Mouse (Mus musculus) forebrain, embryonic 12.5 days (tissue): Measurements from ENCODE around the gene Ap5z1. TPM values are rescaled to one million over a fixed set of nuclear protein-coding genes. Genes with fewer than 3 reads are reported as not detected.

Experiments used
- ATAC-seq: fragments of 200-750 bp; cut with Nextera tagmentation; 2 replicates; pipeline ENCODE4 v1.8.0; 2017; ENCODE audit warnings: moderate TSS enrichment; ENCODE audit not compliant: low FRiP score
- H3K27ac ChIP-seq: fragments of 300-500 bp; sonication (generic); 2 replicates; pipeline ENCODE4 v1.5.1; 2016; ENCODE audit warnings: mild to moderate bottlenecking
- H3K27me3 ChIP-seq: fragments of 300-500 bp; sonication (generic); 2 replicates; pipeline ENCODE4 v1.6.1; 2016; ENCODE audit warnings: mild to moderate bottlenecking
- H3K36me3 ChIP-seq: fragments of 300-500 bp; sonication (generic); replicated peaks from 2 replicates; pipeline ENCODE4 v1.6.1; 2016; ENCODE audit warnings: mild to moderate bottlenecking
- H3K4me1 ChIP-seq: fragments of 300-500 bp; sonication (generic); 2 replicates; pipeline ENCODE4 v1.6.1; 2016
- H3K4me2 ChIP-seq: fragments of 300-500 bp; sonication (generic); 2 replicates; pipeline ENCODE4 v1.6.1; 2016; ENCODE audit warnings: mild to moderate bottlenecking, moderate library complexity
- H3K4me3 ChIP-seq: fragments of 300-500 bp; sonication (generic); replicated peaks from 2 replicates; pipeline ENCODE4 v1.5.1; 2016; ENCODE audit warnings: mild to moderate bottlenecking
- H3K9ac ChIP-seq: fragments of 300-500 bp; sonication (generic); 2 replicates; pipeline ENCODE4 v1.6.1; 2016; ENCODE audit warnings: mild to moderate bottlenecking
- H3K9me3 ChIP-seq: fragments of 300-500 bp; sonication (generic); 2 replicates; pipeline ENCODE4 v1.6.1; 2016
- WGBS: fragments of 180-500 bp; shearing (Covaris S2); methylation state at CpG from one replicate; pipeline ENCODE4 v1.1.7; 2016; 5-methylcytosine and 5-hydroxymethylcytosine counted together
- polyA plus RNA-seq: library from polyadenylated mRNA; unstranded; fragments of >200 nt; fragmentation: Nextera tagmentation; extraction: Ambion mirVana; gene quantifications from 2 replicates; pipeline ENCODE4 v1.2.1, GENCODE M21; 2016

Gene Ap5z1
- polyA plus RNA-seq, 1 experiment from 2014 or later = 12.7 TPM

DNA sequence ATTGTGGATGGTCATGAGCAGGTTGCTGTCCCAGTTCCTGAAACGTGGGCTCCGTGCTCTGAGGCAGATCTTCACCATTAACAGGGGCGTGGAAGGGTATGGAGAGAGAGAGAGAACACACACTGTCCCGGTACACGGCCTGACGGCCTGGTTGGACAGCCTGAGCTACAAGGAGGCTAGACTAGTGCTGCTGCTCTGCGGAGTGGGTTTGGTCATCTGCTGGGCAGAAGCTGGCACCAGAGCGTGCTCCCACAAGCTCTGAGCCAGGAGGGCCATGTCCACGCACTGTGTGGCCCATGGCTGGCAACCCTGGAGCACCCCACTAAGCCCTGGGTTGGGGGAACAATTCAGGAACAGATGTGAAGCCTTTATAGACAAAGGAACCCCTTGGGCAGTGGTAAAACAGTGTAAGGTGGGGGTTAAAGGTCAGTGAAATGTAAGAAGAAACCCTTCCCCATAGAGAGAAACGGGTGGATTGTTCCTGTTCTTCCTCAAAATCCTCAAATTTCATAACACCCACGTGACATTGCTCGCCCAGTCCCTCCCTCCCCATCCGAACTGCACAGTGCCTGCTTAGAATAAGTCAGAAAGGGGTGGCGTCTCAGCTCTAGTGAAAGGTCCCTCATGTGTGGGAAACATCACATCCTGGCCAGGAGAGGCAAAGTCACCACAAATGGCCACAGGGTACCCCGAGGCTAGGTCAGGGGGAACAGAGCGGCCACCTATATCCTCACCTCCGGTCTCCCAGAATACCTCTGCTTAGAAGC is 4.8 kb upstream of the Ap5z1 start:
- Histone ChIP-seq H3K27me3 (no peaks in the 10 kb centered on the region), H3K27ac (no peak overlapping the region), H3K4me1 (no peaks in the 10 kb centered on the region), H3K4me2 (no peak overlapping the region), H3K9ac (no peak overlapping the region), H3K36me3 (peaks cover 52% of the 10 kb centered on the region), H3K9me3 (no peaks in the 10 kb centered on the region), H3K4me3 (no peak overlapping the region)
- ATAC-seq = no peak
- WGBS = 89% methylated on average over 17 of the region's 17 CpGs

DNA sequence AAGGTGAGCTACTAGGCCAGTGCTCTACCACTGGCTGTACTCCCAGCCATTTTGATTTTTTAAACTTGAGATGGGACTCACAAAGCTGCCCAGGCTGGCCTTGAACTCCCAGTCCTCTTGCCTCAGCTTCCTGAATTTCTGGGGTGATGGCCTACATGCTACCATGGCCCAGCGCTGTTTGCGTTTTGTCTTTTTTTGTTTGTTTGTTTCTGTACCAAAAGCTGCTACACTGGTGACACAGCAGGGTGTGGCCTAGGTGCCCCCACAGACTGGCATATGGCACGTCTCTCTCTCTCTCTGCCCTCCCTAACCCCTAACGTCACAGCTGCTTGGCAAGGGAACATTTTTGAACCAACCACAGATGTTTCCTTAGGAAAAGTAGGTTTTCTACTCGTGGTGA is 3.9 kb upstream of the Ap5z1 start:
- Histone ChIP-seq H3K9ac (peak overlapping the region; percentile 25; the same call in 1 of the 2 replicates), H3K4me2 (no peak overlapping the region), H3K4me3 (no peak overlapping the region), H3K27me3 (no peaks in the 10 kb centered on the region), H3K9me3 (no peaks in the 10 kb centered on the region), H3K27ac (0 out of 2 replicates have a peak overlapping the region, but pooled peaks have one; percentile 20), H3K36me3 (peaks cover 44% of the 10 kb centered on the region), H3K4me1 (peaks cover 6% of the 10 kb centered on the region)
- WGBS = 80% methylated on average over 5 of the region's 5 CpGs
- ATAC-seq = no peak

DNA sequence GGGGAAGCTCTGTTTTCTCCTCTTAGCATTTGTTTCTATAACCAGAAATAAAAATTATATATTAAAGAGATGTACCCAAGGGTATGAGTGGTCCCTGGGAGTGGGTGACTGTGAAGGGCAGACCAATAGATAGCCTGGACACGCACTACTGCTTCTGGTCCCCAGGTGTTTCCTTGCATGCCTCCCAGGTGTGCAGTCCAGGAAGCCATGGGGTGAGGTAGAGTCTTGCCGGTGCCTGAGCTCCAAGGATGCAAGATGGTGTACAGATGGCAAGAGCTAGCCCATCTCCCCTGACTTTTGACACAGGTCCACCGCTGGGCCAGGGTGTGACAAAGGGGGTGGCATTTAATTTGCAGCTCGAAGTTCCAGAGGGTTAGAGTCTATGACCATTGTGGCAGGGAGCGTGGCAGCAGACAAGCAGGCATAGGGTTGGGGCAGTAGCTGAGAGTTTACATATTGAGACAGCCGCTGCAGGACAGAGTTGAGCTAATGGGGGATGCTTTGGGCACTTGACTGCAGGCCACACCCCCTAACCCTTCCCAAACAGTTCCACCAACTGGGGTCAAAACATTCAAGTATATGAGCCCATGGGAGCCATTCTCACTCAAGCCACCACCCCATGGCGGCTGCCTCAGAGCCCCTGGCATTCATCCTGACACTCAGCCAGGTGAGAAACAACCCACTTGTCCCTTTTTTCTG is 1.7 kb upstream of the Ap5z1 start:
- no peaks in the 10 kb centered on the region for H3K9me3 ChIP-seq
- H3K4me3 ChIP-seq = no peak overlapping the region
- H3K27ac ChIP-seq = no peak overlapping the region
- peaks cover 21% of the 10 kb centered on the region for H3K36me3 ChIP-seq
- H3K4me1 ChIP-seq = peaks cover 10% of the 10 kb centered on the region
- H3K9ac ChIP-seq = no peak overlapping the region
- no peaks in the 10 kb centered on the region for H3K27me3 ChIP-seq
- no peak overlapping the region for H3K4me2 ChIP-seq
- WGBS = 95% methylated on average over 7 of the region's 7 CpGs
- no peak for ATAC-seq

DNA sequence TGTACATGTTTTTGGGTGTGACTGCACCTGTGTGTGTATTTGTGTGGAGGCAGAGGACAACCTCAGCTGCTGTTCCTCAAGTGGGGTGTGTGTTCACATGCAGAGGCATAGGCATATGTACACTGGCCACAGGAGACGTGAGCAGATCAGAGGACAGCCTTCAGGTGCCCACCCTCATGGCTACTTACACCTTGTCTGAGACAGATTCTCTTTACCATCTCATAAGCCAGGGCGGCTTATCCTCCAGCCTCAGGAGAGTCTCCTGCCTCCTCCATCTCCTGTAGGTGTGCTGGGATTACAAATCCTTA is 1.1 kb upstream of the Ap5z1 start:
- H3K4me1 ChIP-seq = peaks cover 10% of the 10 kb centered on the region
- no peak overlapping the region for H3K9ac ChIP-seq
- H3K27me3 ChIP-seq = no peaks in the 10 kb centered on the region
- no peak overlapping the region for H3K27ac ChIP-seq
- H3K9me3 ChIP-seq = no peaks in the 10 kb centered on the region
- WGBS = 91% methylated on average over 2 of the region's 2 CpGs
- H3K4me2 ChIP-seq = no peak overlapping the region
- peaks cover 20% of the 10 kb centered on the region for H3K36me3 ChIP-seq
- no peak for ATAC-seq
- H3K4me3 ChIP-seq = no peak overlapping the region

DNA sequence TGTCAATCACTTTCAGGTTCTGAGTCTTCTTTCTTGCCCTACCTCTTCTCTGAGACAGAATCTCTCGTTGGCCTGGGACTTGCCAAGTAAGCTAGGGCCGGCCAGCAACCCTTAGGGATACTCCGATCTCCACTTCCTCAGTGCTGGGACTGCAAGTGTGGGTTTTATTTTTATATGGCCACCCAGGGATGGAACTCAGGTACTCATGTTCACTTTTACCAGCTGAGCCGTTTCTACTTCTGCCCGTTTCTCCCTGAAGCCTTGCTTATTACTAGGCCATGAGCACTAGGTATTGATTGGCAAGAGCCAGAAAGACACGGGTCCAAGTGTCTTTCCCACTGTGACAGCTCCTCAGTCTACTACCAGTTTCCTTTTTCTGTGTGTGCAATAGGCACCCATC is 733 bp upstream of the Ap5z1 start:
- Histone ChIP-seq H3K4me3 (no peak overlapping the region; the same call in 1 of the 2 replicates), H3K4me2 (peak overlapping the region; percentile 91), H3K36me3 (peaks cover 20% of the 10 kb centered on the region), H3K4me1 (peaks cover 10% of the 10 kb centered on the region), H3K9me3 (no peaks in the 10 kb centered on the region), H3K9ac (no peak overlapping the region), H3K27ac (peak overlapping the region; percentile 89), H3K27me3 (no peaks in the 10 kb centered on the region)
- WGBS = 86% methylated on average over 6 of the region's 6 CpGs
- no peak for ATAC-seq

DNA sequence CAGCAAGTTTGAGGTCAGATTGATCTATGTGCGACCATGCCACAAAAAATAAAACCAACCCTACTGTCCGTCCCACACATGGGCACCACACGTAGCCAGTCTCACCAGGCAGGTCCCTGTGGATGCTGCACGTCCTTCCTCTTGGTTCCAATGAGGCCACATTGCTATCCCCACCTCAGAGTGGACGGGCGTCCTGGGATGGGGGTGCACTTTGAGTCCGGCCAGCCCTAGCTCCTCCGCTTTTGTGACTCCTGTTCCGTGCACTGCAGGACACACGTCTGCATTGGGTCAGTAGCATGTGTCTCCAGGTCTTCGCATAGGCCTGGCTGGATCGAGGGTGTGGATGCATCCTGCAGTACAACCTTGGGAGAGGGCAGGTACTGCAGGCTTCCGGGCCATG is 4.6 kb downstream of the Ap5z1 start:
- 93% methylated on average over 13 of the region's 13 CpGs for WGBS
- Histone ChIP-seq H3K4me3 (no peak overlapping the region), H3K9me3 (no peaks in the 10 kb centered on the region), H3K27me3 (no peaks in the 10 kb centered on the region), H3K27ac (no peak overlapping the region), H3K9ac (no peak overlapping the region), H3K4me2 (no peak overlapping the region), H3K36me3 (peaks cover 33% of the 10 kb centered on the region), H3K4me1 (peaks cover 10% of the 10 kb centered on the region)
- ATAC-seq = no peak

DNA sequence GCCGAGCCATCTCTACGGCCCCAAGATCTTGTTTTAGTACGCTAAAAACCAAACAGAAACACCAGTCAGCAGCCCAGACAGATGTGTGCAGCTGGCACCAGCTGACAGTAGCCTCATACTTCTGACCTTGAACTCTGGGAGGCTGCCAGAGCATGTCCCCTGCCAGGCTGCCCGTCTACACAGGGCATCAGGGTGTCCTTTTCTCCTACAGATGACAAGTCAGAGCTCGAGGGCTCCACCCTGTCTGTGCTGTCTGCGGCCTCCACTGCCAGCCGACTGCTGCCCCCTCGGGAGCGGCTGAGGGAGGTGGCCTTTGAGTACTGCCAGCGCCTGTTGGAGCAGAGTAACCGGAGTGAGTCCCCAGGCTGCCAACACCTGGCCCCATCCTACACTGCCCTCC is 6.1 kb downstream of the Ap5z1 start:
- Histone ChIP-seq H3K36me3 (peaks cover 37% of the 10 kb centered on the region), H3K27me3 (no peaks in the 10 kb centered on the region), H3K4me3 (no peak overlapping the region), H3K27ac (no peak overlapping the region), H3K4me2 (no peak overlapping the region), H3K4me1 (peaks cover 8% of the 10 kb centered on the region), H3K9me3 (no peaks in the 10 kb centered on the region), H3K9ac (no peak overlapping the region)
- WGBS = 92% methylated on average over 11 of the region's 11 CpGs
- no peak for ATAC-seq

DNA sequence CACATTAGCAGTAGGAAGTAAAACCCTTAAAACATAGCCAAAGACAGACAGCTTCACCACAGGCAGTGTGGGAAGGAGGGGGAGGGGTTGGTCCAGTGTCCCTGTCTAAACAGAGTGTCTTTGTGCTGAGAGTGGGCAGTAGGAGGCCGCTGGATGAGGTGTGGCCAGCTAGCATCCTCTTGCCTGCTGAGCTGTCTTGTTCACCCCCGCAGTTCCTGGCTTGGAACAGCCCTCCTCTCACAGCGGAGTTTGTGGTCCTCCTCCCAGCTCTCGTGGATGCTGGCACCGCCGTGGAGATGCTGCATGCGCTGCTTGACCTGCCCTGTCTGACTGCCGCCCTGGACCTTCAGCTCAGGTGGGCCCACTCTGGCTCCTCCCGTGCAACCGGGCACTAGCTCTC is 10.0 kb downstream of the Ap5z1 start:
- Histone ChIP-seq H3K4me1 (0 out of 2 replicates have a peak, but pooled peaks cover 5% of the 10 kb centered on the region), H3K27ac (no peak overlapping the region), H3K9ac (no peak overlapping the region), H3K27me3 (no peaks in the 10 kb centered on the region), H3K9me3 (no peaks in the 10 kb centered on the region), H3K36me3 (peaks cover 30% of the 10 kb centered on the region), H3K4me2 (no peak overlapping the region), H3K4me3 (no peak overlapping the region)
- no peak for ATAC-seq
- WGBS = 65% methylated on average over 10 of the region's 10 CpGs

DNA sequence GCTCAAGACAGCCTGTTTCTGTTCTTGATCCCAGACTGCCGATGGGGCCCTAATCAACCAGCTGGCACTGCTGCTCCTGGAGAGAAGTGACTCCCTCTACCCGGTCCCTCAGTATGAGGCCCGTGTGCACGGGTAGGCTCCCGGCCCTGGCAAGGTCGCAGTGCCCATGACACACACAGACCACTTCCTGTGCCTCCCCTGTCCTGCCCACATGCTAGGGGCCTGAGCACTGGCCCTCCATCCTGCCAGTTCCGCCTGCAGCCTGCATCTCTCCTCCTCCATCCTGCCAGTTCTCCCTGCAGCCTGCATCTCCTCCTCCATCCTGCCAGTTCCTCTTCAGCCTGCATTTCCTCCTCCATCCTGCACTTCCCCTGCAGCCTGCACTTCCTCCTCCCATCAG is 11.9 kb downstream of the Ap5z1 start:
- 73% methylated on average over 7 of the region's 7 CpGs for WGBS
- peaks cover 8% of the 10 kb centered on the region; the same call in 1 of the 2 replicates for H3K4me1 ChIP-seq
- peaks cover 12% of the 10 kb centered on the region for H3K36me3 ChIP-seq

DNA sequence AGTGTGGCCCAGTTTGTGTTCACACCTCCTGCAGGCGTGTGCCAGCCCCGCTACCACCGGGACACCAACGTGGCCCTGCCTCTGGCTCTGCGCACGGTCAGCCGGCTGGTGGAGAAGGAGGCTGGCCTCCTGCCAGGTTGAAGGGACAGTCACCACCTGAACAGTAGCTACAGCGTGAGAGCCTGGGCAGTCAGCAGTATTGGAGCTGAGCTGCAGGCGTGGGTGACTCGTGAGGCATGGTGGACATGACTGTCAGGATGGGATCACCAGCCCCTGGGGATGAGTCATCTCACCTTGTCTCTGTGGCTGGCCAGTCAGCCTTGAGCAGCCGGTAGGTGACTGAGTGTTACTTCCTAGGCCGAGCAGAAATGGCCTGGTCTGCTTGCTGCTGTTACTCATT is 13.6 kb downstream of the Ap5z1 start:
- Histone ChIP-seq H3K27ac (no peak overlapping the region), H3K4me3 (no peak overlapping the region), H3K9me3 (no peaks in the 10 kb centered on the region), H3K4me2 (no peak overlapping the region), H3K9ac (no peak overlapping the region), H3K36me3 (peaks cover 12% of the 10 kb centered on the region), H3K4me1 (peaks cover 8% of the 10 kb centered on the region; the same call in 1 of the 2 replicates), H3K27me3 (no peaks in the 10 kb centered on the region)
- 89% methylated on average over 12 of the region's 12 CpGs for WGBS
- ATAC-seq = no peak

More for the DNA sequence above, 11.9 kb downstream of the Ap5z1 start:
- no peak overlapping the region for H3K4me2 ChIP-seq
- H3K9me3 ChIP-seq = no peaks in the 10 kb centered on the region
- H3K27ac ChIP-seq = no peak overlapping the region
- no peak for ATAC-seq
- H3K27me3 ChIP-seq = no peaks in the 10 kb centered on the region
- no peak overlapping the region for H3K4me3 ChIP-seq
- no peak overlapping the region for H3K9ac ChIP-seq

DNA sequence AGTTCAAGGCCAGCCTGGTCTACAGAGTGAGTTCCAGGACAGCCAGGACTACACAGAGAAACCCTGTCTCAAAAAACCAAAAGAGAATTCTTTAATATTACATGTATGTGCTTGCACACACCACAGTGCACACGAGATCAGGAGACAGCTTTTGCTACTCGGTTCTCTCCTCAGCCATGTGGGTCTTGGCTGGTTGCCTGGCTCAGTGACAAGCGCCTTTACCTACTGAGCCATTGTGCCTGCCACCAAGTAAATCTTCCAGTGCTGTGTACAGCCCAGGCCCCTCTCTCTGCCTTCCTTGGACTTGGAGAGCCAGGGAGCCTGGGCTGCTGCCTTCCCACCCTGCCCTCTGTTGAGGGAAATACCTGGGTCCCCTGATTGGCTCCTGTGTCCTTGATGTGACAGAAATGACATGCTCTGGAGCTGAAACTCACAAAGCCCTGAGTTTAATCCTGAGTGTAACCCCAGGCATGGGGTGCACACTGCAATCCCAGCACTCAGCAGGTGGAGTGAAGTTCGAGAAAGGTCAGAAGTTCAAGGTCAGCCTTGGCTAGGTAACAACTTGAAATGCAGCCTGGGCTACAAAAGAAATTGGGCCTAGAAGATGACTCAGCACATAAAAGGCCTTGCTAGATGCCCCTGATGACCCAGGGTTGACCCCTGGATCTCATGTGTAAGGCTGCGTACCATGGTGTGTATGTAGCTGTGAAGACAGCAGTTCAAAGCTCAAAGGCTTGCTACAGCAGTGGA is 14.3 kb downstream of the Ap5z1 start:
- no peak for ATAC-seq
- no peaks in the 10 kb centered on the region for H3K9me3 ChIP-seq
- H3K9ac ChIP-seq = no peak overlapping the region
- H3K36me3 ChIP-seq = peaks cover 12% of the 10 kb centered on the region
- H3K4me2 ChIP-seq = no peak overlapping the region
- H3K27ac ChIP-seq = no peak overlapping the region
- H3K4me3 ChIP-seq = no peak overlapping the region
- 91% methylated on average over 5 of the region's 5 CpGs for WGBS
- H3K4me1 ChIP-seq = peaks cover 8% of the 10 kb centered on the region; the same call in 1 of the 2 replicates
- H3K27me3 ChIP-seq = no peaks in the 10 kb centered on the region

DNA sequence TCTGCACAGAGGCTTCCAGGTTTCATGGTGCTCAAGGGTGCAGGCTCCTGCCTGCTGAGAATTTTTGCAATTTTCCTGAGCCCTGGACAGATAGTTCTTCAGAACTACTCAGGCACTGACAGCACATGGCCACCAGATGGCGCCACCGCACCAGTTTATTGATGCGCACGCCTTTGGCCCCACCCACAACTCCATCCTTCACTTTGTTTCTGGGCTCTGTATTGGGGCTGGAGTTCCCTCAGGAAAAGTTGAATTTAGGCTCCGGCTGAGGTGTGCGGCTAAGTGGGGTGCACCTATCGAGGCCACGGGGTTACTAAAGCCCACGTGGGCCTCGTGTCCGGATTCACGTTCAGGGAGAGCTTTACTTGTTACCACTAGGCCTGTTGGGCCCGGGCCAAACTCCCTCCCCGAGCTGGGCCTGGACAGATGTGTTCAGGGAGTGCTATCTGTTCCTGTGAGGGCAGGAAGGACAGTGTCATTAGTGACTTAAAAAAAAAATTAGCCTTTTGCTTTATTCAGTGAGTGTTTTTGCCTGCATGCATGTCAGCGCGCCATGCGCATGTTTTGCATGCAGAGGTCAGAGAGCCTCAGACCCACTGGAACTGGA is 15.2 kb downstream of the Ap5z1 start:
- Histone ChIP-seq H3K9ac (no peak overlapping the region), H3K27me3 (no peaks in the 10 kb centered on the region), H3K36me3 (peaks cover 12% of the 10 kb centered on the region), H3K27ac (no peak overlapping the region), H3K4me3 (no peak overlapping the region), H3K4me2 (peak overlapping the region; percentile 30; the same call in 1 of the 2 replicates), H3K9me3 (no peaks in the 10 kb centered on the region), H3K4me1 (peaks cover 4% of the 10 kb centered on the region; the same call in 1 of the 2 replicates)
- ATAC-seq = peak; percentile 49
- WGBS = 33% methylated on average over 17 of the region's 17 CpGs
